Mouse (Mus musculus): ENCODE results near the gene Slc2a8. TPM values are rescaled to one million over a fixed set of nuclear protein-coding genes. Genes with fewer than 3 reads are reported as not detected.
A peak's percentile ranks its signal among the peaks of the same experiment; 100 is the strongest.

The Slc2a8 gene
- polyA plus RNA-seq, 1 experiment from 2014 or later, result 24.1 TPM

DNA sequence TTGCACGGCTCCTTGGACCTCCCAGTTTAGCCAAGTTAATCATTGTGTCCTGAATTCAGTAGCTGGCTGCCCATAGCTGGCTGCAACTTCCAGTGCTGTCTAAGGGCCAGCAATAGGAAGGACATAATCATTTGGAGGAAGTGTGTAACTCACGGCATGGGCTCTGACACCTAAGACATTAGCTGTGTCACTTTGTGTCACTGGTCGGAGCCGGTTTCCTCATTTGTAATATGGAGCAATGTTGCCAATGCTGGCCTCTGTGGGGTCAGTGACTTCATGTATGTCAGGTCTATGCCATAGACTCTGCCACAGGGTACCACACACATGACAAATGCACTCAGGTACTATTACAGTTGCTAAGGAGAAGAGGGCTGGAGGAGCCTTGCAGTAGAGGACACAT is 21.6 kb downstream of the Slc2a8 start:
- Histone ChIP-seq H3K36me3 (peaks cover 41% of the 10 kb centered on the region), H3K9me3 (no peaks in the 10 kb centered on the region), H3K4me3 (peak overlapping the region; percentile 74; the same call in 1 of the 2 replicates), H3K4me2 (replicated peaks) (peak overlapping the region; percentile 78), H3K4me1 (peaks cover 37% of the 10 kb centered on the region), H3K27ac (replicated peaks) (no peak overlapping the region), H3K27me3 (no peaks in the 10 kb centered on the region), H3K9ac (replicated peaks) (peak overlapping the region; percentile 93)
- no peak for ATAC-seq (ENCODE audit: low FRiP score, low read depth)
- 93% methylated on average over 4 of the region's 4 CpGs for WGBS

DNA sequence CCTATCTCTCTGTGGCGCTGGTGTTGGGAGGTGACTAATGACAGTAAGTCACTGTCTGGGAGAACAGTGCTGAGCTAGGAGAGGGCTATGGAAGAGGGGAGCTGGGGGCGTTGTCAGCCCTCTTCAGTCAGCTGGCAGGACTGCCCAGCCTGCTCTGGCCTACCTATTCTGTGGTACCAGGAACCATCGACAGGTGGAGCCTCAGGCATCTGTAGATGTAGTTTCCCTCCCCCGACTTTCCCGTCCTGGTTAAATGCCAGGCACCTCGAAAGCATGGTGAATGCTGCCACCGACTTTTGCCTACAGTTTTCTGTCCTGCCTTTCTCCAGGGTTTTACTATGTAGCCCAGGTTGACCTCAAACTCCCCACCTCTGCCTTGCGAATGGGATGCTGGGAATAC is 24.5 kb downstream of the Slc2a8 start:
- H3K9me3 ChIP-seq, result no peaks in the 10 kb centered on the region
- peaks cover 37% of the 10 kb centered on the region for H3K36me3 ChIP-seq
- no peak overlapping the region for H3K27ac ChIP-seq (replicated peaks)
- H3K4me3 ChIP-seq, result no peak overlapping the region
- no peaks in the 10 kb centered on the region for H3K27me3 ChIP-seq
- 69% methylated on average over 8 of the region's 8 CpGs for WGBS
- no peak for ATAC-seq (ENCODE audit: low FRiP score, low read depth)
- peaks cover 16% of the 10 kb centered on the region for H3K4me1 ChIP-seq
- no peak overlapping the region for H3K4me2 ChIP-seq (replicated peaks)
- H3K9ac ChIP-seq (replicated peaks), result no peak overlapping the region

DNA sequence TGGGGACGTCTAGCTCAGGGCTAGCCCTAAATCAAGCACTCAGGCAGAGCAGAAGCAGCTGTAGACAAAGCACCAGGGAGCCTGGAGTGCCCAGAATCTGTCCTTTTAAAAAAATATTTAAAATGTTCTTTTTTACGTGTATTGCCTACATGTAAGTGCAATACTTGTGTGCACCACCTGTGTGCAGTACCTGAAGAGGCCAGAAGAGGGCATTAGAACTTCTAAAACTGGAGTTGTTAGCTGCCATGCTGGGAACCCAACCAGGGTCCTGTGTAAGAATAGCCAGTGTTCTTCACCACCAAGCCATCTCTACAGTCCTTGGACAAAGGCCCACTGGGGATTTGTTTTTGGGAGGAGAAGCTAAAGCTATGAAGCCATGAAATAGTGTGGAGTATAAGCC is 27.3 kb downstream of the Slc2a8 start:
- no peaks in the 10 kb centered on the region for H3K27me3 ChIP-seq
- no peak overlapping the region for H3K27ac ChIP-seq (replicated peaks)
- H3K4me3 ChIP-seq, result no peak overlapping the region
- no peak overlapping the region for H3K9ac ChIP-seq (replicated peaks)
- no peak for ATAC-seq (ENCODE audit: low FRiP score, low read depth)
- H3K36me3 ChIP-seq, result peaks cover 61% of the 10 kb centered on the region
- 91% methylated on average over 2 of the region's 2 CpGs for WGBS
- no peaks in the 10 kb centered on the region for H3K9me3 ChIP-seq
- H3K4me1 ChIP-seq, result no peaks in the 10 kb centered on the region
- no peak overlapping the region for H3K4me2 ChIP-seq (replicated peaks)

DNA sequence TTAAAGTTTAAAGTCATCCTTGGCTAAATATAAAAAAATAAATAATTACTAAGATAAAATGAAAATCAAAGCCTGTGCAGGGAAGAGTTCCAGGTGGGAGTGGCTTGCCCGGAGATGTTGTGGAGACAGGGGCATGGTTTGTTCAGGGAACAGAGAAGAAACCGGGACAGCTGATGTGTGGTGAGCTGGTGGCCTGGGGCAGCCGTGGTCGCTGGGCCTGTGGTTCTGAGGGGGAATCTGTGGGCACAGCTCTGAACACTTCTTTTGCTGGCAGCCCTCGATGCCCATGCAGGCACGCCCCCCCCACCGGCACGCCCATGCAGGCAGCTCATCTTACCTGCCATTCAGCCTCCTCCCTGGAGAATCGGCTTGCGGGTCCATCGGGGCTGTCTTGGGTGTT is 34.4 kb downstream of the Slc2a8 start:
- no peaks in the 10 kb centered on the region for H3K27me3 ChIP-seq
- H3K4me3 ChIP-seq, result no peak overlapping the region
- H3K9me3 ChIP-seq, result no peaks in the 10 kb centered on the region
- no peak for ATAC-seq (ENCODE audit: low FRiP score, low read depth)
- WGBS, result 93% methylated on average over 11 of the region's 11 CpGs
- no peaks in the 10 kb centered on the region for H3K4me1 ChIP-seq
- no peak overlapping the region for H3K9ac ChIP-seq (replicated peaks)
- peaks cover 77% of the 10 kb centered on the region for H3K36me3 ChIP-seq
- no peak overlapping the region for H3K4me2 ChIP-seq (replicated peaks)
- H3K27ac ChIP-seq (replicated peaks), result no peak overlapping the region

DNA sequence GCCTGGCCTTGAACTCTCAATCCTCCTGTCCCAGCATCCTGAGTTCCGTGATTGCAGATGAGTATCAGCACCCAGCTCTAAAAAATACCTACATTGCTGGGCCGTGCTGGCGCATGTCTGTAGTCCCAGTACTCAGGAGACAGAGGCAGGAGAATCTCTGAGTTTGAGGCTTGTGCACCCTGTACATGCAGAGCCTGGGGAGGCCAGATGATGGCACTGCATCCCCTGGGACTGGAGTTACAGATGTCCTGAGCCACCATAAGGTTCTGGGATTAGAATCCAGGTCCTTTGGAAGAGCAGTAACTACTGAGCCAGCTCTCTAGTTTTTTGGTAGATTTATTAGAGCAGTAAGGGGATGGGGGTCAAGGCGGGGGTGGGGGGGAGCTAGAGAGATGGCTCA is 41.4 kb downstream of the Slc2a8 start:
- Histone ChIP-seq H3K9ac (replicated peaks) (no peak overlapping the region), H3K27ac (replicated peaks) (no peak overlapping the region), H3K36me3 (peaks cover 62% of the 10 kb centered on the region), H3K27me3 (no peaks in the 10 kb centered on the region), H3K4me3 (no peak overlapping the region), H3K9me3 (no peaks in the 10 kb centered on the region), H3K4me2 (replicated peaks) (no peak overlapping the region), H3K4me1 (no peaks in the 10 kb centered on the region)
- no peak for ATAC-seq (ENCODE audit: low FRiP score, low read depth)
- 94% methylated on average over 4 of the region's 4 CpGs for WGBS

DNA sequence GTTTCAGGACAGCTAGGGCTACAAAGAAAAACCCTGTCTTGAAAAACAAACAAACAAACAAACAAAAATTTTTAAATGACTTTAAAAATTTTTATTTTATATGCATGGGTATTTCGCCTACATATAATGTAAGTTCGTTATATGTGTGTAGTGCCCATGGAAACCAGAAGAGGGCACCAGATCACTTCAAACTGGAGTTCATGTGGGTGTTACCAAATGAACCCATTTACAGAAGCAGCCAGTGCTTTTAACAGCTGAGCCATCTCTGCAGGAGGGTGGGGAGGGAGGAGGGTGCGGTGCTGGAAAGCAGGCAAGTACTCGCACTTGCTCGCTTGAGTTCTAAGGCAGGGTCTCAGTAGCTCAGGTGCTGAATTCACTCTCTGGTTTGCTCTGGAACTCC is 42.5 kb downstream of the Slc2a8 start:
- Histone ChIP-seq H3K4me3 (no peak overlapping the region), H3K9ac (replicated peaks) (no peak overlapping the region), H3K27me3 (no peaks in the 10 kb centered on the region), H3K9me3 (no peaks in the 10 kb centered on the region), H3K4me1 (no peaks in the 10 kb centered on the region), H3K27ac (replicated peaks) (no peak overlapping the region), H3K4me2 (replicated peaks) (no peak overlapping the region), H3K36me3 (peaks cover 61% of the 10 kb centered on the region)
- 67% methylated on average over 5 of the region's 5 CpGs for WGBS
- no peak for ATAC-seq (ENCODE audit: low FRiP score, low read depth)

DNA sequence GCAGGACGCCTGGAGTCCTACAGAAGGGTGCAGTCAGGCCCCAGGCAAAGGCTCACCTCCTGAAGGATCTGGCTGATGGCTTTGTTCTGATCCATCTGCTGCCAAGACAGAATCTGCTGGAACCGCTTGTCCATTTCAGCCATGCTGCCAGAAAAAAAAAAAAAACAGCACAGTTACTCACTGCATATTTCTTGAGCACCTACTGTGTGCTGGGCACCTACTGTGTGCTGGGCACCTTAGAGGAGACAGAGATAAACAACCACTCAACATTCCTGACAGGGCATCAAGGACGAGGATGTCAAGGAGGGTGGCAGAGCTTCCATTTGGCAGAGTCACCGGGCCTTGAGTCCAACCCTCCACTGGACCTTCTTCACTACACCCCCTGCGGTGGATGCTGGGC is 43.1 kb downstream of the Slc2a8 start:
- ATAC-seq (ENCODE audit: low FRiP score, low read depth), result no peak
- no peak overlapping the region for H3K9ac ChIP-seq (replicated peaks)
- H3K27me3 ChIP-seq, result no peaks in the 10 kb centered on the region
- 88% methylated on average over 5 of the region's 5 CpGs for WGBS
- no peak overlapping the region for H3K27ac ChIP-seq (replicated peaks)
- no peak overlapping the region for H3K4me3 ChIP-seq
- H3K4me2 ChIP-seq (replicated peaks), result no peak overlapping the region
- H3K9me3 ChIP-seq, result no peaks in the 10 kb centered on the region
- peaks cover 62% of the 10 kb centered on the region for H3K36me3 ChIP-seq
- no peaks in the 10 kb centered on the region for H3K4me1 ChIP-seq

DNA sequence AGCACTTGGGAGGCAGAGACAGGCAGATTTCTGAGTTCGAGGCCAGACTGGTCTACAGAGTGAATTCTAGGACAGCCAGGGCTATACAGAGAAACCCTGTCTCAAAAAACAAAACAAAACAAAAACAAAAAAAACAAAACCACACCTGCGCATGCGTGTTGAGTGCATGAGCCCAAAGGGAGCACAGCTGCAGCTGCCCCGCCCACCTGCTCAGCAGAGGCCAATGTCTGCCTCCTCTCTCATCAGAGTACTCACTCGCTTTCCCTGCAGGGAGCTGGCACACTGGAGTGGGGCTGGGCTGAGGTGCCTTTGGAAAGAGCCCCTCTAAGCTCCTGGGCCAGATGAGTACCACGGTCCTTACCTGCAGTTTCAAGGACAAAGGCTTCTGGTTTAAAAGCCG is 50.2 kb downstream of the Slc2a8 start:
- Histone ChIP-seq H3K4me2 (replicated peaks) (no peak overlapping the region), H3K36me3 (peaks cover 45% of the 10 kb centered on the region), H3K27me3 (no peaks in the 10 kb centered on the region), H3K9ac (replicated peaks) (no peak overlapping the region), H3K4me1 (no peaks in the 10 kb centered on the region), H3K4me3 (no peak overlapping the region), H3K9me3 (no peaks in the 10 kb centered on the region), H3K27ac (replicated peaks) (no peak overlapping the region)
- ATAC-seq (ENCODE audit: low FRiP score, low read depth), result no peak
- WGBS, result 84% methylated on average over 7 of the region's 7 CpGs

DNA sequence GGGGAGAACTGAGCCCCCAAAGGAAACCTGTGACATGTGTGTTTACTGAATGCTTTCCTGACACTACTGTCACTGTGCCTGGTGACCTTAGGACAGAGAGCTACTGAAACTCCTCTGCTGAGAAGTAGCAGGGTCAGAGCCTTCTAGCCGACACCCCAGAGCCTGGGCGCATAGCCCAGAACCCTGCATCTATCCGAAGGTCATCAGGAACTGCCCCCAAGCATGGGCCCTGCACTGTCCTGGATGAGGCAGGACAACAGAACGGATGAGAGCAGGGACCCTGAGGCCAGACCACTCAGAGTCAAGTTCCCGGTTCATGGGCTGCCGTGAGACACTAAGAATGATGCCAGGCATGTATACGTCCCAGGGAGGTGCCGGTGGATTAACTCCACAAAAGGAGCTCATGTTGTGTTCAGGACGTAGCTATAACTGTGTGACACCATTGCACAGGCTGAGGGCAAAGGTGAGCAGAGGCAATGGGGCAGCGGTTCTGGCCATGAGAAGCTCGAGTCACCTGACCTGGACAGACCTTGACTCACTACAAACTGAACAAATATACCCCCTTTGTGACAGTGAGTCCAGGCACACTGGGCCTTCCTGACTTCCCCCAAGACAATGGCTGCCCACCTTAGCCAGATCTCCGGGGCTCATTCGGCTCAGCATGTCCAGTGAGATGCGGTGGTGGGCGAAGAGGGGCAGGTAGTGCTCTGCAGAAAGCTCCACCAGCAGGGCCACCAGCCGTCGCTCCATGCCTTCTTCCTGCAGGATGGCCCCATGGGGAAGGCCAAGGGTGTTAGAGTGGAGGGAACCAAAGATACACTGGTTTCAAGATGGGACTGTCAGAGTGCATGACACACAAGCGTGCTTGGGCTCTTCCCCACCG is 52.7 kb downstream of the Slc2a8 start:
- H3K27me3 ChIP-seq, result no peaks in the 10 kb centered on the region
- H3K36me3 ChIP-seq, result peaks cover 23% of the 10 kb centered on the region
- H3K9ac ChIP-seq (replicated peaks), result no peak overlapping the region
- no peak for ATAC-seq (ENCODE audit: low FRiP score, low read depth)
- no peak overlapping the region for H3K27ac ChIP-seq (replicated peaks)
- WGBS, result 87% methylated on average over 19 of the region's 19 CpGs
- no peaks in the 10 kb centered on the region for H3K9me3 ChIP-seq
- no peak overlapping the region for H3K4me2 ChIP-seq (replicated peaks)
- H3K4me1 ChIP-seq, result no peaks in the 10 kb centered on the region
- no peak overlapping the region for H3K4me3 ChIP-seq

DNA sequence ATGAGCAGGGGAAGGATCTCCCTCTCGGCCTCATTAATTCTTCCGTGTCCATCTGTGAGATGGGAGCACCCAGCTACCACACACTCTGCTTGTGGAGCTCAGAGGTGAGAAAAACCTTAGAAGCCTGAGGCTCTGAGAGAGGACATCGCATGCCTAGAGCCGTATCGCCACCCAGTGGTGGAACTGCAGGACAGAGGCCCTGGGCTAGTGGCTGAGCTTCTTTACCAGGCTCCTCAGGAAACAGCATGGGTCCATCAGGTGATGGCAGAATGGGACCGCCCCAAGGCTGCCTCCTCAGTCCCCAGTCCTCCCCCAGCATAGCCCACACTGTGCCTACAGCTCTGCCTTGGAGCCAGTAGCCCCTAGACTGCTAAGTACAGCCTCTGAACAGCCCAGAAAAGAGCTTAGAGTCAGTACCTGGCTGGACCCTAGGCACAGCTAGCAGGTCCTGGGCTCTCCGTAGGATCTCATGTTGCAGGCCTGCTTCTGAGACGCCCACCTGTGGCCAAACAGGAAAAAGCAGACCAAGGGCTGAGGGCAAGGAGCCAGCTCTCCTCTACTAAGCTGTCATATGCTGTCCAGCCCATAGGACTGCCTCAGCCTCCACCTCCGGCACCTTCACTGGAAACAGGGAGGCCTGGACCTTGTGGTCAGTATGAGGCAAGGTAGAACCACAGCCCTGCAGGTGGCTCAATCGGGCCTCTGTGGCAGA is 53.5 kb downstream of the Slc2a8 start:
- 34% methylated on average over 10 of the region's 10 CpGs for WGBS
- Histone ChIP-seq H3K4me1 (no peaks in the 10 kb centered on the region), H3K9ac (replicated peaks) (no peak overlapping the region), H3K4me3 (no peak overlapping the region), H3K27ac (replicated peaks) (no peak overlapping the region), H3K9me3 (no peaks in the 10 kb centered on the region), H3K36me3 (peaks cover 24% of the 10 kb centered on the region), H3K27me3 (no peaks in the 10 kb centered on the region), H3K4me2 (replicated peaks) (no peak overlapping the region)
- peak; percentile 54 for ATAC-seq (ENCODE audit: low FRiP score, low read depth)

DNA sequence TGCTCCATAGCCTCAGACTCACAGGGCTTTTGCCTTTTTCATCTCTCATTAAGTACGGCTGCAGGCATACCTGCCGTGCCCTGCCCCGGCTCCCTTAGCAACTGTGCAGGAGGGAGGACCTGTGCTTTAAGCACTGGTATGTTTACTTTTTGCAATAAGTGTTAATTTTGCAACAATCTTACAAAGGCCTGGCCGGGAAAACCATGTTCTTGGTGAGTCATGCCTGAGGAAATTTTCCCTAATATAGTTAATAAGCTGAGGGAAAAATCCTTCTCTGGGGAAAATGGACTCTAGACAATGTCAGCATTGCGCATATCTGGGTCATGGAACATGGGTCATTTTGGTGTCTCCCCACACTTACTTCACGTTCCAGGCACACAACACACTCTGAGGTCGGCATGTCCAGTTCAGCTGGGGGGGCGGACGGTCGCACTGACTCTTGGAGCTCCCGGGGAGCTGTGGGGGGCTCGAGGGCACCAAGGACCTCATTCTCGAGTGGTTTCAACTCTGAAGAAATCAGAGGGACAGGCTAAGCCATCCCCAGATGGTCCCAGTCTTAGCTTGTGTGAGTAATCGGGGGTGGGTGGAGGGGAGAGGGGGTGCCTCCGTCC is 54.2 kb downstream of the Slc2a8 start:
- Histone ChIP-seq H3K9me3 (no peaks in the 10 kb centered on the region), H3K4me3 (no peak overlapping the region), H3K27ac (replicated peaks) (no peak overlapping the region), H3K27me3 (no peaks in the 10 kb centered on the region), H3K9ac (replicated peaks) (no peak overlapping the region), H3K4me1 (no peaks in the 10 kb centered on the region), H3K4me2 (replicated peaks) (no peak overlapping the region), H3K36me3 (peaks cover 24% of the 10 kb centered on the region)
- no peak for ATAC-seq (ENCODE audit: low FRiP score, low read depth)
- WGBS, result 79% methylated on average over 15 of the region's 15 CpGs

All from midbrain, embryonic 12.5 days (tissue).